Comparison of ENCODE assay signal across 17 mouse cellular contexts in the genomic region with DNA sequence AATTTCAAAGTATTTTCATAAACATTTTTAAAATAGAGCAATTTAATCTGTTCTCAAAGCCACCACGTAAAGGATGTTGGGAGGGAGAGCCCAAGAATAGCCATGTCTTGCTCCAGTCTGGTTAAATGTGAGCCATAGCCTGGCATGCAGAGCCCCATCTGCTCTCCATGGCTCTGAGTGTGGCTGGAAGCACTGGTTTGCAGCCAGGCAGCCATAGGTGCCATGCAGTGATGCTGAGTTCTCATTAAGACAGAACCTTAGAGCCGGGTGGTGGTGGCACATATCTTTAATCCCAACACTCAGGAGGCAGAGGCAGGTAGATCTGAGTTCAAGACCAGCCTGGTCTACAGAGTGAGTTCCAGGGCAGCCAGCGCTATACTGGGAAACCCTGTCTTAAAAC.
"Had no signal": no experiment of that assay in that cellular context is flagged by ENCODE, and none has a peak within 500 bp of the region (broad histone marks: within the 10 kb centered on the region; RNA-seq: fewer than 3 reads in every experiment).

No protein-coding gene starts in this region.

- DNase-seq: left cerebral cortex, postnatal 4 days; liver; liver, embryonic 13.5 days; liver, postnatal 0 days; lung, adult 18-20 months; lung, adult 2 months; lung, embryonic 14.5 days; lung, postnatal 10 days; lung, postnatal 14 days; lung, postnatal 36 days; lung, postnatal 4 days; midbrain, embryonic 14.5 days had no signal

- ATAC-seq: liver, embryonic 12.5 days; liver, postnatal 0 days; lung, postnatal 0 days; midbrain, embryonic 13.5 days; midbrain, embryonic 15.5 days; midbrain, embryonic 16.5 days had no signal
